Mouse (Mus musculus) heart, embryonic 16.5 days (tissue): Measurements from ENCODE around the gene Cenpc1. TPM values are rescaled to one million over a fixed set of nuclear protein-coding genes. Genes with fewer than 3 reads are reported as not detected.

Experiments used
- ATAC-seq: fragments of 200-750 bp; cut with Nextera tagmentation; replicated peaks from 2 replicates; pipeline ENCODE4 v1.8.0; 2017; ENCODE audit warnings: moderate number of reproducible peaks; ENCODE audit not compliant: insufficient read depth, low FRiP score; ENCODE audit errors: extremely low read depth
- H3K27ac ChIP-seq: fragments of 300-500 bp; sonication (generic); 2 replicates; pipeline ENCODE4 v1.5.1; 2014; ENCODE audit warnings: mild to moderate bottlenecking, low read length, control low read depth, moderate library complexity
- H3K27me3 ChIP-seq: fragments of 300-500 bp; sonication (generic); 2 replicates; pipeline ENCODE4 v1.6.1; 2014; ENCODE audit warnings: low read length, mixed read lengths; ENCODE audit not compliant: control insufficient read depth, insufficient read depth
- H3K36me3 ChIP-seq: fragments of 300-500 bp; sonication (generic); 2 replicates; pipeline ENCODE4 v1.6.1; 2014; ENCODE audit not compliant: control insufficient read depth, insufficient read depth
- H3K4me1 ChIP-seq: fragments of 300-500 bp; sonication (generic); 2 replicates; pipeline ENCODE4 v1.6.1; 2014; ENCODE audit warnings: low read length, mixed read lengths; ENCODE audit not compliant: control insufficient read depth, insufficient read depth
- H3K4me2 ChIP-seq: fragments of 300-500 bp; sonication (generic); 2 replicates; pipeline ENCODE4 v1.6.1; 2014; ENCODE audit warnings: low read depth, mild to moderate bottlenecking, control low read depth, low read length
- H3K4me3 ChIP-seq: fragments of 300-500 bp; sonication (generic); 2 replicates; pipeline ENCODE4 v1.5.1; 2014; ENCODE audit warnings: mild to moderate bottlenecking, control low read depth, low read length
- H3K9ac ChIP-seq: fragments of 300-500 bp; sonication (generic); 2 replicates; pipeline ENCODE4 v1.6.1; 2014; ENCODE audit warnings: low read length, control low read depth
- H3K9me3 ChIP-seq: fragments of 300-500 bp; sonication (generic); replicated peaks from 2 replicates; pipeline ENCODE4 v1.6.1; 2016; ENCODE audit warnings: low read length; ENCODE audit not compliant: control insufficient read depth
- WGBS: fragments of 180-500 bp; shearing (Covaris S2); extraction: QIAGEN DNeasy Blood & Tissue Kit; methylation state at CpG from one replicate; pipeline ENCODE4 v1.1.7; 2014; 5-methylcytosine and 5-hydroxymethylcytosine counted together
- polyA plus RNA-seq: library from polyadenylated mRNA; unstranded; fragments of >200 nt; fragmentation: Nextera tagmentation; extraction: Ambion mirVana; gene quantifications from 2 replicates; pipeline ENCODE4 v1.2.1, GENCODE M21; 2015

Gene Cenpc1
- polyA plus RNA-seq, result 21.8 and 22.0 TPM in 2 replicates

DNA sequence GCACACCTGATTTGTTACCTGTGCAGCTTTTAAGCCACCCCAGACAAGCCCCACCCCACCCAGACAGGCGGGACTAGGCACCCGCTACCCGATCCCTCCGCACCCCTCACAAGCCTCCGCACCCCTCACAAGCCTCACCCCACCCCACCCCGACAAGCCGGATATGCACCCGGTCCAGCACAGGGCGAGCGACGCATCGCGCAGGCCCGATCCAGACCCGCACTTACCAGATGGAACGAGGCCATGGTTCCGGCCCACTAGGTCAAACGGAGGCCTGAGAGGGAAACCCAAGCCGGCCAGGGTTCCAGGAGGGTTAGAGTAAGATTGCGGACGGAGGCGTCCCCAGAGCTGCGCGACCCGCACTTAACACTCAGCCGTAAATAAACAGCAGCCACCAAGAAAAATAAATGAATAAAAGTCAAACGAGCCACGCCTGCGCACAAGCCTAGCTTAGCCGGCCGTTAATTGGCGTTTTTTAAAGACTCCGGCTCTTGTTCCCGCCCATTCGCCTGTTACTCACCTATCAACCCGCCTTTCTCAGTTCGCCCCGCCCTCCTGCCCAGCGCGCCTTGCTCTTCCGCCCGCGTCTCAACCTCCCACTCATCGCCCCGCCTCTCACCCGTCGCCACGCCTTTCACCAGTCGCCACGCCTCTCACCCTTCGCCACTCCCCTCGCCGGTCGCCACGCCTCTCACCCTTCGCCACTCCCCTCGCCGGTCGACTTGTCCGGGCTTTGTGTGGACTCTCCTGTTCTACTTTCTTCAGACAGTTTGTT is at the start of gene Cenpc1:
Gene Cenpc1, minus strand, starts transcription at position 483 of the 775 bp plus-strand sequence.
- peak; percentile 97 for ATAC-seq
- peak within 1 kb of the TSS; percentile 95 for H3K27ac ChIP-seq
- 0 out of 2 replicates have a peak, but pooled peaks cover 3% of the 10 kb centered on the region for H3K9me3 ChIP-seq
- no peaks in the 10 kb centered on the region for H3K27me3 ChIP-seq
- peak within 1 kb of the TSS; percentile 93 for H3K9ac ChIP-seq
- peak within 1 kb of the TSS; percentile 97 for H3K4me3 ChIP-seq
- under 1% methylated on average over 58 of the region's 60 CpGs for WGBS
- peak within 1 kb of the TSS; percentile 90 for H3K4me2 ChIP-seq
- H3K4me1 ChIP-seq, result peaks cover 9% of the 10 kb centered on the region
- H3K36me3 ChIP-seq, result no peaks in the 10 kb centered on the region

DNA sequence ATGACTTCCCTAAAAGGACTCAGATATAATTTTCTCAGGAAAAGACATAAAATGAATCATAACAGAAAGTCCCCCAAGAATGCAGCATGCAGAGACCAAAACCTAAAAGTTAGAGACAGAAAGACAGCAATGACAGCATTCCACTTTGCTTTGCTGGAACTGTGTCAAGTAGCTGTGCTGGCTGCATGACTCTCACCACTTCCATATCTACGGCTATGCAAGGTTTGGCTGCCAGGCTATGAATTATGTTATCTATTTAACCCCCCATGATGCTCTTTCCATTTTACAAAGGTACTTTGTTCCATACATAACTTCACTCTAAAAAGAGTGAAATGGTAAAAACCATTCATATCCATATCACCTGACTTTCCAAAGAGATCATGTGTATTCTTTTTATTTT is 48.6 kb upstream of the Cenpc1 start:
- Histone ChIP-seq H3K9me3 (no peaks in the 10 kb centered on the region), H3K36me3 (peaks cover 5% of the 10 kb centered on the region), H3K4me3 (no peak overlapping the region), H3K9ac (no peak overlapping the region), H3K4me1 (peaks cover 4% of the 10 kb centered on the region; the same call in 1 of the 2 replicates), H3K4me2 (no peak overlapping the region), H3K27ac (peak overlapping the region; percentile 82), H3K27me3 (no peaks in the 10 kb centered on the region)
- ATAC-seq, result peak; percentile 49; the same call in 1 of the 2 replicates
- WGBS, result 20% methylated on average over 1 of the region's 1 CpGs

DNA sequence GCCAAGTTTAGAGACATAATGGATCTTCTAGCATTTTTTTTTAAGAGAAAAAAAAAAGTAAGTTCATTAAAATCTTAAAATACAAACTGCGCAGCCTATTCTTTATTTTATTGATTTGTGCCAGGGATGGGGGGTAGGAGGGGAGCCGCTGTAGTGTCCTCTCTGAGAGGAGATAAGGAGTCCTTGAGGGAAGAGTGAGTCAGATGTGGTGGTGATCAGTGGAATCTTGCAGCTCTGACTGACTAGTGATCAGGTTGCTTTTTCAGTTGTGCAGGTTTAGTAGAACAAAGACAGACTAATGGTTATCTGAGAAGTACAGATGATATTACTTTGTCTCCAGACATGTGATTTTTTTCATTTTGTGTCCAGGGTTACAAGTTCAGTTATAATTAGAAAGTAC is 47.7 kb upstream of the Cenpc1 start:
- no peak for ATAC-seq
- Histone ChIP-seq H3K27me3 (no peaks in the 10 kb centered on the region), H3K4me3 (no peak overlapping the region), H3K9me3 (no peaks in the 10 kb centered on the region), H3K36me3 (peaks cover 4% of the 10 kb centered on the region), H3K4me1 (peaks cover 4% of the 10 kb centered on the region; the same call in 1 of the 2 replicates), H3K4me2 (no peak overlapping the region), H3K9ac (no peak overlapping the region), H3K27ac (peak overlapping the region; percentile 20; the same call in 1 of the 2 replicates)
- 53% methylated on average over 2 of the region's 2 CpGs for WGBS

DNA sequence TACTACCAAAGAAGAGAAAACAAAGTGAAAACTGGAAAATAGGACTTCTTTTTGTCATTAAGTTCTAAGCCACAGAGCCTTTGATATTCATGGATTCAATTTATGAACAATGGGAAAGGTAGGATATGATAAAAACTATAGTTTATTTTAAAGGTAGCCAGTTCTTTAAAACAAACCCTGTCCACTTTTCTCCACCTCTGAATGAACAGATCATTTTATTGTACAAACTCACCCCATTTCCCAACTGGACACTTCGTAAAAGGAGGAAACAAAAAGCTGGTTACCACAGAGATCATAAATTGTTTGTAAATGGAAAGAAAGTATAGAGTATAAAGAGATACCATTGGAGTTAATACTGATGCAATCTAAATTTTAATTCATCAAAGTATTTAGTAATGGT is 45.7 kb upstream of the Cenpc1 start:
- 95% methylated on average over 1 of the region's 1 CpGs for WGBS

DNA sequence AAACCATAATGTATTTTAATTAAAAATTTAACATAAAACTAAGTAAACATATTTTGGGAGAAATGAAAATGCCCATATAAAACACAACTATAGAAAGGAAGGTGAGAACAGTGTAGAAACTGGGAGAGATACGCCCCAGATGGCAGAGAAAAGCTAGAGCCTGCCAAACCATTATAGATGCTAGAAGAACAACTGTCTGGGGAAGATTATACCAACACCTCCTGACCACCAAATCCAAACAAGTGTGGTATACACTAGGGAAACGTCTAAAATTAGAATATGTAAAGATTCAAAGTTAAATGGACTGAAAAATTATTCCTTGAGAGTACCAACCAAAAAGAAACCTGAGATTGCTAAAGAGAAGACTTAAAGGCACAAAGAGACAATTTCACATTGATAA is 41.2 kb upstream of the Cenpc1 start:
- no peak for ATAC-seq
- no peaks in the 10 kb centered on the region for H3K27me3 ChIP-seq
- 70% methylated on average over 2 of the region's 2 CpGs for WGBS
- H3K9me3 ChIP-seq, result no peaks in the 10 kb centered on the region
- H3K27ac ChIP-seq, result no peak overlapping the region
- peaks cover 10% of the 10 kb centered on the region; the same call in 1 of the 2 replicates for H3K36me3 ChIP-seq
- no peak overlapping the region for H3K9ac ChIP-seq
- no peak overlapping the region for H3K4me3 ChIP-seq
- H3K4me2 ChIP-seq, result no peak overlapping the region
- no peaks in the 10 kb centered on the region for H3K4me1 ChIP-seq

More for the DNA sequence above, 45.7 kb upstream of the Cenpc1 start:
- ATAC-seq, result no peak
- no peak overlapping the region for H3K4me2 ChIP-seq
- no peak overlapping the region for H3K9ac ChIP-seq
- no peaks in the 10 kb centered on the region for H3K27me3 ChIP-seq
- peaks cover 4% of the 10 kb centered on the region; the same call in 1 of the 2 replicates for H3K4me1 ChIP-seq
- H3K4me3 ChIP-seq, result no peak overlapping the region
- H3K36me3 ChIP-seq, result peaks cover 12% of the 10 kb centered on the region
- no peak overlapping the region for H3K27ac ChIP-seq
- no peaks in the 10 kb centered on the region for H3K9me3 ChIP-seq

DNA sequence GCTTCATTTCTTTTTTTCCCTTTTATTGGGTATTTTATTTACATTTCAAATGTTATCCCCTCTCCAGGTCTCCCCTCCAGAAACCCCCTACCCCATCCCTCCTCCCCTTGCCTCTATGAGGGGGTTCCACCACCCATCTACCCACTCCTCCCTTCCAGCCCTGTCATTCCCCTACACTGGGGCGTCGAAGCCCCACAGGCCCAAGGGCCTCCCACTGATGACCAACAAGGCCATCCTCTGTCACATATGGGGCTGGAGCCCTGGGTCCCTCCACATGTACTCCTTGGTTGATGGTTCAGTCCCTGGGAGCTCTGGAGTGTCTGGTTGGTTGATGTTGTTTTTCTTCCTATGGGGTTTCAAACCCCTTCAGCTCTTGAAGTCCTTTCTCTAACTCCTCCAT is 36.8 kb upstream of the Cenpc1 start:
- ATAC-seq, result no peak
- no peaks in the 10 kb centered on the region for H3K9me3 ChIP-seq
- H3K4me2 ChIP-seq, result no peak overlapping the region
- no peaks in the 10 kb centered on the region for H3K4me1 ChIP-seq
- 94% methylated on average over 2 of the region's 2 CpGs for WGBS
- no peak overlapping the region for H3K4me3 ChIP-seq
- no peak overlapping the region for H3K9ac ChIP-seq
- no peaks in the 10 kb centered on the region for H3K27me3 ChIP-seq
- peaks cover 2% of the 10 kb centered on the region; the same call in 1 of the 2 replicates for H3K36me3 ChIP-seq
- H3K27ac ChIP-seq, result no peak overlapping the region

DNA sequence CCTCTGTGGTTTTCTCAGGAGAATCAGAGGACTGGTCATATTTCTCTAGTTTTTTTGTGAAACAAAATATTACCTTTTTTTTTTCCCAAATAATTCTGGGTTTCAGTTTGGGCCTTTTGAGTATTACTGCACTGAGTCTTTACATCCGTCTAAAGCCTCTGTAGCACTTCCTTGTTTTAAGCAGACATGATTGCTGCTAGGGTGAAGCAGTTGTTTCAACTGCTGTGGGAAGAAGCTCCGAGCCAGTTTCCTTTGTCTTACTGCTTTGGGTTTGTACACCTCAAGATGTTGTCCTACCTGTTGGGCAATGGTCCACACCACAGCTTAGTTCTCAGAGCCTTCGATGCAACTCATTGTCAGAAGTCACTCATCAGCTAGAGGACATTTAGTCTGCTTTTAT is 35.2 kb upstream of the Cenpc1 start:
- Histone ChIP-seq H3K4me2 (no peak overlapping the region), H3K27me3 (no peaks in the 10 kb centered on the region), H3K4me1 (no peaks in the 10 kb centered on the region), H3K9me3 (no peaks in the 10 kb centered on the region), H3K4me3 (no peak overlapping the region), H3K36me3 (no peaks in the 10 kb centered on the region), H3K9ac (no peak overlapping the region), H3K27ac (no peak overlapping the region)
- 66% methylated on average over 3 of the region's 3 CpGs for WGBS
- ATAC-seq, result no peak

DNA sequence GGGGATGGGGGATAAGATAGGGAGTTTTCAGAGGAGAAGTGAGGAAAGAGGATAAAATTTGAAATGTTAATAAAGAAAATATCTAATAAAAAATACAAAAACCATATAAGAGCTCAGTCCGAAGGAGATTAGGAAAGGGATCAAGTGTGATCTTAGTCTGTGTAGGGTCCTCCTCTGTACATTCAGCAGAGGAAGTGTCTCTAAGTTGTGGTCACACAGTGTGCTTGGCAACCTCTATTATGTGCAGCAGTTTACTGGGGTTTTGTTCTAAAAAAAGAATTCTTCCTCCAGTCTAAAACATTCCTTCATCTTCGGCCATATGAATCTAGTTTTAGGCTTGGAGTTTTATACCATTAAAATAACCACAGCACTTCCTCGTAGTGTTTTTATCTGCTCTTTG is 33.6 kb upstream of the Cenpc1 start:
- H3K4me1 ChIP-seq, result no peaks in the 10 kb centered on the region
- no peaks in the 10 kb centered on the region for H3K9me3 ChIP-seq
- no peak overlapping the region for H3K4me3 ChIP-seq
- H3K4me2 ChIP-seq, result no peak overlapping the region
- no peaks in the 10 kb centered on the region for H3K27me3 ChIP-seq
- no peak overlapping the region for H3K9ac ChIP-seq
- no peaks in the 10 kb centered on the region for H3K36me3 ChIP-seq
- no peak overlapping the region for H3K27ac ChIP-seq
- WGBS, result 56% methylated on average over 3 of the region's 3 CpGs
- no peak for ATAC-seq

DNA sequence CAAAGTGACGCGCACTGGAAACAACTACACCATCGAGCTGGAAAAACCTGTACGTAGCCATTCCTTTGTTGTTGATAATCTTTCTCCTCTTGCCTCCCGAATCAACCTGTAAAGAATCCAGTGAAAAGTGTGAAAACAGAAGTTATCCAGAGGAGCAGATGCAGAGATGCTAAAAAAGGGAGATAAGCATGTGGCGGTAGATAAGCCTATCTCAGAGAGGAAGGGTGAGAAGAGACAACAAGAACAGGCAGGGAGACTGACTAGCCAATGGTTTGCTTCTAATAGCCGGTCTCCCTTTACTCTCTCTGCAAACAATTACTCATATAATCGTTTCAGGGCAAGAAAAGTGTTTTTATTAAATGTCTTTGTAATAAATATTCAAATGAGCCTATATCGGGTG is 29.4 kb upstream of the Cenpc1 start:
- Histone ChIP-seq H3K4me3 (no peak overlapping the region), H3K9me3 (no peaks in the 10 kb centered on the region), H3K4me2 (no peak overlapping the region), H3K9ac (no peak overlapping the region), H3K27ac (no peak overlapping the region), H3K4me1 (no peaks in the 10 kb centered on the region), H3K27me3 (no peaks in the 10 kb centered on the region), H3K36me3 (no peaks in the 10 kb centered on the region)
- 40% methylated on average over 9 of the region's 9 CpGs for WGBS
- no peak for ATAC-seq
